Mouse (Mus musculus): ENCODE data around the gene Rab6a.

The Rab6a gene

GRCm38 (mm10) chr7:100624538-100624937 is 17.3 kb downstream of the Rab6a start:
- DNase-seq: no peak

- DNase-seq: peak; percentile 61
Measured at GRCm38 (mm10) chr7:100637657-100638056, 30.4 kb downstream of the Rab6a start.

- DNase-seq: no peak
Measured at GRCm38 (mm10) chr7:100642413-100642812, 35.2 kb downstream of the Rab6a start.

GRCm38 (mm10) chr7:100645147-100645546 is 37.9 kb downstream of the Rab6a start:
- peak; percentile 88 for DNase-seq

- peak; percentile 5 for DNase-seq
Measured at GRCm38 (mm10) chr7:100649095-100649494, 41.9 kb downstream of the Rab6a start.

- DNase-seq: no peak
Measured at GRCm38 (mm10) chr7:100649826-100650225, 42.6 kb downstream of the Rab6a start.

- no peak for DNase-seq
Measured at GRCm38 (mm10) chr7:100650421-100650820, 43.2 kb downstream of the Rab6a start.

- DNase-seq: no peak
Measured at GRCm38 (mm10) chr7:100651011-100651410, 43.8 kb downstream of the Rab6a start.

GRCm38 (mm10) chr7:100653480-100654266 is 46.5 kb downstream of the Rab6a start:
- DNase-seq: no peak

GRCm38 (mm10) chr7:100654441-100654840 is 47.2 kb downstream of the Rab6a start:
- DNase-seq: no peak

- no peak for DNase-seq
Measured at GRCm38 (mm10) chr7:100656739-100657138, 49.5 kb downstream of the Rab6a start.

GRCm38 (mm10) chr7:100658093-100658578 is 50.9 kb downstream of the Rab6a start:
- peak; percentile 91 for DNase-seq

GRCm38 (mm10) chr7:100661264-100661663 is 54.1 kb downstream of the Rab6a start:
- DNase-seq: no peak

GRCm38 (mm10) chr7:100662231-100662630 is 55.0 kb downstream of the Rab6a start, which contains the start of gene Plekhb1:
TSS of gene Plekhb1 (minus strand) at chr7:100662414.
- no peak for DNase-seq

- peak; percentile 97 for DNase-seq
Measured at GRCm38 (mm10) chr7:100663190-100663589, 56.0 kb downstream of the Rab6a start.

- no peak for DNase-seq
Measured at GRCm38 (mm10) chr7:100663729-100664304, 56.6 kb downstream of the Rab6a start.

GRCm38 (mm10) chr7:100670646-100671045 is 63.4 kb downstream of the Rab6a start:
- no peak for DNase-seq

- no peak for DNase-seq
Measured at GRCm38 (mm10) chr7:100673452-100673851, 66.2 kb downstream of the Rab6a start.

GRCm38 (mm10) chr7:100674941-100675340 is 67.7 kb downstream of the Rab6a start:
- DNase-seq: no peak

- DNase-seq: no peak
Measured at GRCm38 (mm10) chr7:100678052-100678451, 70.8 kb downstream of the Rab6a start.

GRCm38 (mm10) chr7:100678948-100679880 is 72.0 kb downstream of the Rab6a start:
- peak; percentile 40 for DNase-seq

- no peak for DNase-seq
Measured at GRCm38 (mm10) chr7:100681132-100681531, 73.9 kb downstream of the Rab6a start.

- no peak for DNase-seq
Measured at GRCm38 (mm10) chr7:100683241-100683640, 76.0 kb downstream of the Rab6a start.
